Mouse (Mus musculus) limb, embryonic 14.5 days (tissue): ENCODE results near the gene Cma1. TPM values are rescaled to one million over a fixed set of nuclear protein-coding genes. Genes with fewer than 3 reads are reported as not detected.
A peak's percentile ranks its signal among the peaks of the same experiment; 100 is the strongest.

Experiments used
- ATAC-seq: fragments of 200-750 bp; cut with Nextera tagmentation; 2 replicates; pipeline ENCODE4 v1.8.0; 2017; ENCODE audit warnings: low read depth, moderate number of reproducible peaks, moderate TSS enrichment; ENCODE audit not compliant: low FRiP score
- DNase-seq: peaks from one replicate; pipeline ENCODE4 v3.0.0-alpha.2; 2015; ENCODE audit warnings: low spot score
- H3K27ac ChIP-seq: fragments of 300-500 bp; sonication (generic); replicated peaks from 2 replicates; pipeline ENCODE4 v1.5.1; 2014; ENCODE audit warnings: low read depth, mild to moderate bottlenecking, low read length, moderate library complexity, mixed read lengths
- H3K27me3 ChIP-seq: fragments of 300-500 bp; sonication (generic); 2 replicates; pipeline ENCODE4 v1.6.1; 2014; ENCODE audit warnings: low read length, mixed read lengths; ENCODE audit not compliant: control insufficient read depth, insufficient read depth
- H3K36me3 ChIP-seq: fragments of 300-500 bp; sonication (generic); 2 replicates; pipeline ENCODE4 v1.6.1; 2014; ENCODE audit warnings: mild to moderate bottlenecking, low read length, moderate library complexity, mixed read lengths; ENCODE audit not compliant: control insufficient read depth, insufficient read depth
- H3K4me1 ChIP-seq: fragments of 300-500 bp; sonication (generic); 2 replicates; pipeline ENCODE4 v1.6.1; 2014; ENCODE audit warnings: antibody characterized with exemption, low read length, mixed read lengths; ENCODE audit not compliant: control insufficient read depth, insufficient read depth
- H3K4me2 ChIP-seq: fragments of 300-500 bp; sonication (generic); replicated peaks from 2 replicates; pipeline ENCODE4 v1.6.1; 2014; ENCODE audit warnings: low read depth, mild to moderate bottlenecking, low read length, moderate library complexity; ENCODE audit not compliant: severe bottlenecking
- H3K4me3 ChIP-seq: fragments of 300-500 bp; sonication (generic); replicated peaks from 2 replicates; pipeline ENCODE4 v1.5.1; 2014; ENCODE audit warnings: low read length
- H3K9ac ChIP-seq: fragments of 300-500 bp; sonication (generic); 2 replicates; pipeline ENCODE4 v1.6.1; 2014; ENCODE audit warnings: mild to moderate bottlenecking, low read depth, low read length, moderate library complexity; ENCODE audit not compliant: severe bottlenecking
- H3K9me3 ChIP-seq: fragments of 300-500 bp; sonication (generic); 2 replicates; pipeline ENCODE4 v1.6.1; 2016; ENCODE audit warnings: low read length; ENCODE audit not compliant: control insufficient read depth
- POLR2A ChIP-seq: fragments of 200-500 bp; IDR thresholded peaks from 2 replicates; pipeline ENCODE4 v1.8.0; 2012; ENCODE audit warnings: inconsistent platforms, mild to moderate bottlenecking, moderate library complexity, borderline replicate concordance; ENCODE audit not compliant: insufficient read depth, insufficient read length; ENCODE audit errors: extremely low read depth
- WGBS: fragments of 180-500 bp; shearing (Covaris S2); extraction: QIAGEN DNeasy Blood & Tissue Kit; methylation state at CpG from one replicate; pipeline ENCODE4 v1.1.7; 2014; 5-methylcytosine and 5-hydroxymethylcytosine counted together
- polyA plus RNA-seq, 2 experiments: library from polyadenylated mRNA; depleted of rRNA in 1 of 2; stranded (reverse) in 1 of 2; unstranded in 1 of 2; fragments of >200 nt; fragmentation: Nextera tagmentation in 1 of 2; extraction: Ambion mirVana in 1 of 2; gene quantifications; 2 replicates each; pipeline versions ENCODE4 v1.2.1 to v1.2.3; 2012 to 2014

The Cma1 gene
- polyA plus RNA-seq, 2 experiments = 75.4 to 211 TPM

GRCm38 (mm10) chr14:55946269-55946969, 1.9 kb upstream of the Cma1 start:
- Histone ChIP-seq H3K4me3 (no peak overlapping the region), H3K27ac (no peak overlapping the region), H3K4me1 (no peaks in the 10 kb centered on the region), H3K9me3 (no peaks in the 10 kb centered on the region), H3K36me3 (no peaks in the 10 kb centered on the region), H3K4me2 (no peak overlapping the region), H3K27me3 (no peaks in the 10 kb centered on the region), H3K9ac (no peak overlapping the region)
- no peak for TF ChIP-seq POLR2A
- 72% methylated on average over 2 of the region's 2 CpGs for WGBS
- ATAC-seq (no peak), DNase-seq (no peak)

- DNase-seq (no peak), ATAC-seq (no peak)
- TF ChIP-seq POLR2A = no peak
- H3K9ac ChIP-seq = no peak overlapping the region
- H3K27me3 ChIP-seq = no peaks in the 10 kb centered on the region
- no peaks in the 10 kb centered on the region for H3K9me3 ChIP-seq
- no peak overlapping the region for H3K4me3 ChIP-seq
- no peaks in the 10 kb centered on the region for H3K36me3 ChIP-seq
- H3K4me2 ChIP-seq = no peak overlapping the region
- no peaks in the 10 kb centered on the region for H3K4me1 ChIP-seq
- WGBS = 83% methylated on average over 11 of the region's 11 CpGs
- H3K27ac ChIP-seq = no peak overlapping the region
Measured at GRCm38 (mm10) chr14:55943601-55944000, 874 bp downstream of the Cma1 start.

DNA sequence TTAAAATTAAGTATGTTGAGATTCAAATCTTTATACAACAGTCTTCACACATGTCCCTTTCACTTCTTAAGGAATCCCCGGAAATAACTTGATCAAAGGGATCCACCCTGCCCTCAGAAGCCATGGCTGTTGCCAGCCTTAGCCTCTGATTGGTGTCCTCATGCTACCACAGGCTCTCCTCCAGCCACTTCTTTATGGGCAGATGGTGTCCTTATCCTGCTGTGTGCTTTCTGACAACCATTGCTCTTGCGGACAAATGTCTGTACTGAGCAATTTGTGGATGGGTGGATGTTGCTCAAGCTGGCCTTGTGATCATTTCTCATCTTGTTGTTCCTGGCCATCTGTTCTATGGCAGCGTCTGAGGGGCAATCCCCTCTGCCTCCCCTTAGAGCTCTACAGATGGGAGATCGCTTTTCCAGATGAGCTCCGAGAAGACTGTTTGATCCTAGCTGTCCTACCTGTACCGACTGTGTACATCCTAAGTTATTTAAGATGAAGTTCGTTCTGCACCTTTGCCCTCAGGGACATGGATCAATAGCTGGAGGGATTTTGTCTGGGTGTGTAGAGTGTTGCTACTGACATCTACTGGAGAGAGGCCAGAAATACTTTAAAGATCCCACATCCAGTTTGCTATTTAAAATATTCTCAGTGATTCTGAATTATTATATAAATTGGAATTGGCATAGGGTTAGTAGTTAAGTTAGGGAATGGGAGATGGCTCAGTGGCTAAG, 4.2 kb downstream of the Cma1 start:
- Histone ChIP-seq H3K4me1 (no peaks in the 10 kb centered on the region), H3K9me3 (no peaks in the 10 kb centered on the region), H3K27ac (no peak overlapping the region), H3K27me3 (no peaks in the 10 kb centered on the region), H3K9ac (no peak overlapping the region), H3K4me3 (no peak overlapping the region), H3K4me2 (no peak overlapping the region), H3K36me3 (no peaks in the 10 kb centered on the region)
- no peak for DNase-seq
- no peak for TF ChIP-seq POLR2A
- 29% methylated on average over 7 of the region's 7 CpGs for WGBS
- ATAC-seq = no peak

GRCm38 (mm10) chr14:55933586-55933985, 10.9 kb downstream of the Cma1 start:
- no peaks in the 10 kb centered on the region for H3K27me3 ChIP-seq
- H3K36me3 ChIP-seq = no peaks in the 10 kb centered on the region
- peaks cover 4% of the 10 kb centered on the region; the same call in 1 of the 2 replicates for H3K4me1 ChIP-seq
- H3K9me3 ChIP-seq = no peaks in the 10 kb centered on the region
- no peak overlapping the region for H3K4me3 ChIP-seq
- H3K9ac ChIP-seq = peak overlapping the region; percentile 17; the same call in 1 of the 2 replicates
- no peak for TF ChIP-seq POLR2A
- DNase-seq = peak; percentile 53
- peak; percentile 19; the same call in 1 of the 2 replicates for ATAC-seq
- 19% methylated on average over 7 of the region's 7 CpGs for WGBS
- 0 out of 2 replicates have a peak overlapping the region, but pooled peaks have one; percentile 9 for H3K27ac ChIP-seq
- H3K4me2 ChIP-seq = no peak overlapping the region

DNA sequence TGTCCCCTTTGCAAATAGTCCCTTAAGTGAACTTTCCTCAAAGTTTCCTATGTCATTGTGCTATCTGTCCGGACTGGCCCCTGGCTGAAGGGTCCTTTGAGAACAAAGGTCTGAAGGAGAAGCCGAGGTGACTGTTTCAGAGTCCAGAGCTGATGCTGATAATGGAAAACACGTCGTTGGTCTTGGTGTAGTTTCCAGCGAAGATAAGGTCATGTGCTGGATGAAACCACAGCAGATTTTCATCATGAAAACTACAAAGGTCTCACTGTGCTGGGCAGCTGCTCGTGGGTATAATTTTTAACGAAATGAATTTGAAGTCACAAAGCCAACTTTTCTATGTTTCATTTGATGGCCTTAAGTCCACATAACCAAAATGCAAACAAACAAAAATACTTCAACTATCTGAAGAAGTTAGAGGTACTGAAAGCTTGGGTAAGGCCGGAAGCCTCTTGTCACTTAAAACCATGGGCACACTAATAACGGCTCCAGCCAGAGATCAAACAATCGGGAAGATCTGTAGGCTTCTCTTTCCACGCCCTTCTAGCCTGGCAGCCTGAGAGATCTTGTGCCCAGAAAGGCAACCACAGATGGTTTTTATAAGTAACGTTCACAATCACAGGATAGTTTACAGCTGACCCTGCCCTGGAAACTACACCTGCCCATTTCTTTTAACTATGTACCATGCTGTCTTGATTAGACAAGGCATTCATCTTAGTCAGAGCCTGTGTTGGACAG, 15.0 kb downstream of the Cma1 start:
- H3K9ac ChIP-seq = no peak overlapping the region
- 29% methylated on average over 12 of the region's 12 CpGs for WGBS
- ATAC-seq (no peak), DNase-seq (no peak)
- no peak overlapping the region for H3K4me3 ChIP-seq
- TF ChIP-seq POLR2A = no peak
- H3K36me3 ChIP-seq = no peaks in the 10 kb centered on the region
- H3K4me1 ChIP-seq = peaks cover 4% of the 10 kb centered on the region; the same call in 1 of the 2 replicates
- H3K27ac ChIP-seq = no peak overlapping the region
- H3K27me3 ChIP-seq = no peaks in the 10 kb centered on the region
- no peaks in the 10 kb centered on the region for H3K9me3 ChIP-seq
- H3K4me2 ChIP-seq = no peak overlapping the region
